Mouse (Mus musculus) kidney, postnatal 0 days (tissue): Measurements from ENCODE around the gene Syne1. TPM values are rescaled to one million over a fixed set of nuclear protein-coding genes. Genes with fewer than 3 reads are reported as not detected.

Experiments used
- ATAC-seq: fragments of 200-750 bp; cut with Nextera tagmentation; replicated peaks from 2 replicates; pipeline ENCODE4 v1.8.0; 2017; ENCODE audit warnings: low read depth, moderate number of reproducible peaks, moderate TSS enrichment, moderate library complexity; ENCODE audit not compliant: low FRiP score
- DNase-seq: peaks from one replicate; pipeline ENCODE4 v3.0.0-alpha.2; 2016; ENCODE audit warnings: low spot score
- H3K27ac ChIP-seq: fragments of 300-500 bp; sonication (generic); 2 replicates; pipeline ENCODE4 v1.5.1; 2014; ENCODE audit warnings: mild to moderate bottlenecking
- H3K27me3 ChIP-seq: fragments of 300-500 bp; sonication (generic); 2 replicates; pipeline ENCODE4 v1.6.1; 2014; ENCODE audit warnings: low read length, mixed read lengths; ENCODE audit not compliant: insufficient read depth
- H3K36me3 ChIP-seq: fragments of 300-500 bp; sonication (generic); 2 replicates; pipeline ENCODE4 v1.6.1; 2014; ENCODE audit warnings: low read length, mixed read lengths; ENCODE audit not compliant: insufficient read depth
- H3K4me1 ChIP-seq: fragments of 300-500 bp; sonication (generic); replicated peaks from 2 replicates; pipeline ENCODE4 v1.6.1; 2014; ENCODE audit warnings: antibody characterized with exemption, low read length, mixed read lengths; ENCODE audit not compliant: insufficient read depth
- H3K4me2 ChIP-seq: fragments of 300-500 bp; sonication (generic); 2 replicates; pipeline ENCODE4 v1.6.1; 2014; ENCODE audit warnings: mild to moderate bottlenecking, low read length, moderate library complexity, mixed read lengths
- H3K4me3 ChIP-seq: fragments of 300-500 bp; sonication (generic); replicated peaks from 2 replicates; pipeline ENCODE4 v1.5.1; 2014; ENCODE audit warnings: low read depth, low read length
- H3K9ac ChIP-seq: fragments of 300-500 bp; sonication (generic); 2 replicates; pipeline ENCODE4 v1.6.1; 2014; ENCODE audit warnings: low read depth, low read length
- H3K9me3 ChIP-seq: fragments of 300-500 bp; sonication (generic); replicated peaks from 2 replicates; pipeline ENCODE4 v1.6.1; 2016; ENCODE audit warnings: low read length, inconsistent platforms, mixed read lengths
- CTCF ChIP-seq: IDR thresholded peaks from 2 replicates; pipeline ENCODE4 v1.5.1; 2016; ENCODE audit warnings: antibody characterized with exemption, low read depth, mild to moderate bottlenecking, moderate library complexity
- WGBS: fragments of 180-500 bp; shearing (Covaris S2); extraction: QIAGEN DNeasy Blood & Tissue Kit; methylation state at CpG from one replicate; pipeline ENCODE4 v1.1.7; 2014; 5-methylcytosine and 5-hydroxymethylcytosine counted together
- polyA plus RNA-seq: library from polyadenylated mRNA; unstranded; fragments of >200 nt; fragmentation: Nextera tagmentation; extraction: Ambion mirVana; gene quantifications from 2 replicates; pipeline ENCODE4 v1.2.1, GENCODE M21; 2015

Gene Syne1
- polyA plus RNA-seq, 1 experiment from 2014 or later = 5.2 TPM

DNA sequence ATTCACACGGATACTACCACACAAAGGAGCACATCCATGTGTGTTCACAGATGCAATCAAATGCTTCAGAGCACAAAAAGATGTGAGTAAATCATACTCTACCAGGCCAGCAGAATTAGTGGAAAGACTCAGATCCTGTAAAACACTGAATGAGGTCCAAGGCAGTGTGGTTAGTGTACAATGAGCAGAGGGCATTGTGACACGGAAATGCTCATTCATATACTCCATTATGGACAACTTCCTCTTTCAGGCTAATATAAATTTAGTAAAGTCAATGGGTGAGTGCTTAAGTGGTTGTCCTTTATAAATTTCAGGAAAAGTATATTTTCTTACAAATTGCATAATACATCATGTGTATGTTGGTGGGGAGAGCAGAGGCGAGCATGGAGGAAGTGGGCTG is 484.2 kb downstream of the Syne1 start:
- DNase-seq (no peak), ATAC-seq (no peak)
- TF ChIP-seq CTCF = no peak
- H3K36me3 ChIP-seq = no peaks in the 10 kb centered on the region
- WGBS = 75% methylated on average over 3 of the region's 3 CpGs
- no peaks in the 10 kb centered on the region for H3K9me3 ChIP-seq
- no peak overlapping the region for H3K4me3 ChIP-seq
- H3K27ac ChIP-seq = no peak overlapping the region
- H3K4me2 ChIP-seq = no peak overlapping the region
- H3K27me3 ChIP-seq = no peaks in the 10 kb centered on the region
- H3K4me1 ChIP-seq = no peaks in the 10 kb centered on the region
- no peak overlapping the region for H3K9ac ChIP-seq

DNA sequence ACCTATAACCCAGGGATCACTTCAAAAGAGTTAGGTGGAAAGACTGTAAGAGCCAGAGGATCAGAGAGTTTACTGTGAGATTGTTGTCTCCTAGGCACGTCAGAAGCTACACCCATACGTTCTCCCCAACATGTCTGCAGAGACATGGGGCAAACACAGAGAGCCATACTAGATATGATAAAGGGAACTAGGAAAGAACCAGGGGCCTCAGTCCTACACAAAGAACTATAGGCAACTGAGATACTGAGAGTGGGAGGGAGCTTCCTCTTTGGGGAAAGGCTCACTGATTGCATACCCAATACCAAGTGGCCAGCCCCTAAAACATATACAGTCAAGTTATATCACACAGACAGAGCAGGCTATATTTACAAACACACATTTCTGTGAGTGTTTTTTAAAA is 491.3 kb downstream of the Syne1 start:
- no peak for ATAC-seq
- Histone ChIP-seq H3K36me3 (peaks cover 3% of the 10 kb centered on the region; the same call in 1 of the 2 replicates), H3K9ac (no peak overlapping the region), H3K4me3 (no peak overlapping the region), H3K27ac (no peak overlapping the region), H3K4me2 (no peak overlapping the region), H3K4me1 (no peaks in the 10 kb centered on the region), H3K27me3 (no peaks in the 10 kb centered on the region), H3K9me3 (no peaks in the 10 kb centered on the region)
- 79% methylated on average over 2 of the region's 2 CpGs for WGBS
- DNase-seq = no peak
- TF ChIP-seq CTCF = no peak

DNA sequence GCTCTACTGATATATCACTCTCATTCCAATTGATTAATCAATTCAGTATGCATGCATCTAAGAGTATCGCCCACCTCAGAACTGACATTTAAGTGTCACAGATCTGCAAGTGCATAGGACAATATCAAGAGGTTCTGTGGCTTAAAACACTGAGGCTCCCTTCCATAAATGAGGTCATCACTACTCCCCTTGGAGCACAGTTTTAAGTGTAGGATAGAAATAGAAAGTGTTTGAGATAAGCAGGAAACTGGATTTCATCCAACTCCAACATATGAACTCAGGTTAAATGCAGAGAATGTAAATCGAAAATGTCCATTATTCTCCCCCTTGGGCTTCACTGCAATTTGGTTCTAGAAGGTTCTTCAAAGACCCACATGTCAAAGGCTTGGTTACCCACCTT is 492.4 kb downstream of the Syne1 start:
- no peak overlapping the region for H3K4me2 ChIP-seq
- DNase-seq (no peak), ATAC-seq (no peak)
- no peak overlapping the region for H3K9ac ChIP-seq
- no peak overlapping the region for H3K27ac ChIP-seq
- H3K27me3 ChIP-seq = no peaks in the 10 kb centered on the region
- H3K4me3 ChIP-seq = no peak overlapping the region
- no peak for TF ChIP-seq CTCF
- WGBS = 70% methylated on average over 2 of the region's 2 CpGs
- H3K4me1 ChIP-seq = no peaks in the 10 kb centered on the region
- peaks cover 3% of the 10 kb centered on the region; the same call in 1 of the 2 replicates for H3K36me3 ChIP-seq
- no peaks in the 10 kb centered on the region for H3K9me3 ChIP-seq

DNA sequence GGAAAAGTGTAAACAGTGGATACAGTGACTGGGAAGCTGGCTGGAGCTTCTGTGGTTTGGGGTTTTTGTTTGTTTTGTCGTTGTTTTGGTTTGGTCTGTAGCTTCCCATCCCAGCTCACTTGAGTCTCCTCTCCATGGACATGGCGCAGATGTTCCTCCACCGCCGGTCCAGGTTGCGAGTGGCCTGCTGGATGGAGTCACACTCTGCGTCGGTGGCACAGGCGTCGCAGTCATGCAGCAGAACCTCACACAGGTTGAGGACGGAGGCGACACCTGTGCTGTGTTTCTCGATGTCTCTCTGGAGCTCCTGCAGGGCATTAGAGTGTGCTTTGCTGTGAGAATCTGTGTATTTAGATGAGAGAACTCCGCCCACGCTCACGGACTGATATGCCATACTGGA is 493.6 kb downstream of the Syne1 start:
- Histone ChIP-seq H3K4me3 (no peak overlapping the region), H3K9me3 (no peaks in the 10 kb centered on the region), H3K27ac (no peak overlapping the region), H3K4me1 (no peaks in the 10 kb centered on the region), H3K4me2 (no peak overlapping the region), H3K36me3 (peaks cover 3% of the 10 kb centered on the region; the same call in 1 of the 2 replicates), H3K9ac (no peak overlapping the region), H3K27me3 (no peaks in the 10 kb centered on the region)
- WGBS = 91% methylated on average over 15 of the region's 15 CpGs
- ATAC-seq = no peak
- no peak for DNase-seq
- no peak for TF ChIP-seq CTCF

DNA sequence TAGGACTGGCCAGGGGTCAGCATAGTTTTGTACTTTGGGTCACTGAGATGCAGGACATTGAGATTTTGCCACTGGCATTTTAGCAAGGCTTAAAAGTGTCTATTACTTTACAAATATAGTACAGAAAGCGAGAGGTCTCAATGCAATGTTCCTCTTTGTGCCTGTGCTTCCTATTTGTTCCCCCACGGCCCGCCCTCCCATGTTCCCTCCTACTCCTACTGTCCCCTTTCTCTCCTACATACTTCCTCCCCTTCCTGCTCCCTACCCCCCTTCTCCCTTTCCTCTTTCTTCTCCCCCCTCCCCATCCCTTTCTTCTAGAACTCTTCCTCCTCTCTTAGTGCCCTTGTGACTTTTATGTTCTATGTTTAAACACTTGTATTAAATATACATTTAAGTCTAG is 494.3 kb downstream of the Syne1 start:
- H3K36me3 ChIP-seq = peaks cover 3% of the 10 kb centered on the region; the same call in 1 of the 2 replicates
- H3K9me3 ChIP-seq = no peaks in the 10 kb centered on the region
- no peak overlapping the region for H3K27ac ChIP-seq
- H3K4me2 ChIP-seq = no peak overlapping the region
- H3K9ac ChIP-seq = no peak overlapping the region
- no peak for TF ChIP-seq CTCF
- ATAC-seq (no peak), DNase-seq (no peak)
- no peaks in the 10 kb centered on the region for H3K27me3 ChIP-seq
- 70% methylated on average over 3 of the region's 3 CpGs for WGBS
- H3K4me1 ChIP-seq = no peaks in the 10 kb centered on the region
- H3K4me3 ChIP-seq = no peak overlapping the region

DNA sequence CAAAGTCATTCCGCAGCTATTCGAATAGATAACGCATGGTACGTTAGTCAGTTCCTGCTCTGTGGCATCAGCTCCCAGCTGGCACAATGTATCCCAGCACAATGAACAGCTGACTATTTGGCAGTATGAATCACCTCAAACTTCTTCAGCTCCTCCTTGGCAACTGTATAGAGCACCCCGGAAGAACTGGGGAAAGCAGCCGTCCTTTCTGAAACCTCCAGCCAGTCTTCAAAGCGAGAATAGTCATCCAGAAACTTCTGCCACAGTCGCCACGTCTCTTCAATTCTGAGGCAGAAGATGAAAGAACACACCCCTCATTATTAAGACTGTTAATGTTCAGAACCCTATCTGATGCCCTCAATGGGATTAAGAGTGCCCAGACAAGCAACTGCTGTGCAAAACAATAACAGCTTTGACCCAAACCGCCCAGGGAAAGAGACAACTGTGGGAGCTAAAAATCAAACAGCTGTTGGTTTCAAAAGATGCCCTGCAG is 495.0 kb downstream of the Syne1 start:
- 91% methylated on average over 10 of the region's 10 CpGs for WGBS
- Histone ChIP-seq H3K27me3 (no peaks in the 10 kb centered on the region), H3K4me3 (no peak overlapping the region), H3K36me3 (peaks cover 3% of the 10 kb centered on the region; the same call in 1 of the 2 replicates), H3K4me2 (no peak overlapping the region), H3K9ac (no peak overlapping the region), H3K27ac (no peak overlapping the region), H3K4me1 (no peaks in the 10 kb centered on the region), H3K9me3 (no peaks in the 10 kb centered on the region)
- no peak for TF ChIP-seq CTCF
- DNase-seq (no peak), ATAC-seq (no peak)

DNA sequence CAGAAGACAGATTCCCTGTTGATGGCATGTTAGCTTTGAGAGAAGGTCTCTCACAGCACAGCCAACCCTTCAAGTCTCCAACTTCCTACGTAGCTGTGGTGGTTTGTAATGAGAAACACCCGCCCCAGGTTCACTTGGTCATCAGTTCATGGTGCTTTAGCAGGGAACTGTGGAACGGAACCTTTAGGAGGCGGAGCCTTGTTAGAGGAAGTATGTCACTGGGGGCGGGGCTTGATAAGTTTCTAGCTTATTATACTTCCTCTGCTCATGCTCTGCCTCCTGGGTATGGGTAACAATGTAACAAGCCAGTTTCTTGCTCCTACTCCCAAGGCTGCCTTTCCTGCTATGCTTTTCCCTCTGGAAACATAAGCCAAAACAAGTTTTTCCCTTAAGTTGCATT is 505.6 kb downstream of the Syne1 start:
- no peak for TF ChIP-seq CTCF
- Histone ChIP-seq H3K4me1 (no peaks in the 10 kb centered on the region), H3K9me3 (no peaks in the 10 kb centered on the region), H3K9ac (no peak overlapping the region), H3K27me3 (no peaks in the 10 kb centered on the region), H3K36me3 (0 out of 2 replicates have a peak, but pooled peaks cover 3% of the 10 kb centered on the region), H3K27ac (no peak overlapping the region), H3K4me2 (no peak overlapping the region), H3K4me3 (no peak overlapping the region)
- ATAC-seq (no peak), DNase-seq (no peak)
- 93% methylated on average over 5 of the region's 5 CpGs for WGBS
